Mouse (Mus musculus) heart, adult 9 months (tissue): ENCODE measurements around the gene Robo2.
"Not testable (repeated sequence)": the region's sequence is repeated elsewhere in the genome, so short reads cannot be mapped to it uniquely, and the experiment has no call there.

Experiments used
- DNase-seq, 2 experiments: peaks; one replicate each; pipeline ENCODE4 v3.0.0; 2022; ENCODE audit warnings: low spot score in 2 of 2

The Robo2 gene

GRCm38 (mm10) chr16:74200705-74201104 is 210.9 kb downstream of the Robo2 start:
- no peak for DNase-seq

GRCm38 (mm10) chr16:74200024-74200703 is 211.5 kb downstream of the Robo2 start:
- no peak for DNase-seq

- no peak for DNase-seq
Observed at GRCm38 (mm10) chr16:74192979-74193554, 218.6 kb downstream of the Robo2 start.

GRCm38 (mm10) chr16:74191621-74192020 is 220.0 kb downstream of the Robo2 start:
- DNase-seq: no peak

GRCm38 (mm10) chr16:74182509-74183113 is 229.0 kb downstream of the Robo2 start:
- DNase-seq: no peak

- DNase-seq: no peak
Observed at GRCm38 (mm10) chr16:74172673-74173072, 239.0 kb downstream of the Robo2 start.

GRCm38 (mm10) chr16:74169642-74170041 is 242.0 kb downstream of the Robo2 start:
- no peak for DNase-seq

- DNase-seq: no peak
Observed at GRCm38 (mm10) chr16:74169121-74169520, 242.5 kb downstream of the Robo2 start.

GRCm38 (mm10) chr16:74167832-74168231 is 243.8 kb downstream of the Robo2 start:
- DNase-seq: no peak

GRCm38 (mm10) chr16:74162041-74162440 is 249.6 kb downstream of the Robo2 start:
- no peak for DNase-seq

GRCm38 (mm10) chr16:74159189-74159588 is 252.4 kb downstream of the Robo2 start:
- DNase-seq: no peak

GRCm38 (mm10) chr16:74136181-74136580 is 275.4 kb downstream of the Robo2 start:
- DNase-seq: no peak

- no peak for DNase-seq
Observed at GRCm38 (mm10) chr16:74132833-74133232, 278.8 kb downstream of the Robo2 start.

GRCm38 (mm10) chr16:74131370-74131769 is 280.3 kb downstream of the Robo2 start:
- no peak for DNase-seq

GRCm38 (mm10) chr16:74128443-74128983 is 283.1 kb downstream of the Robo2 start:
- DNase-seq: no peak

GRCm38 (mm10) chr16:74113155-74113554 is 298.5 kb downstream of the Robo2 start:
- DNase-seq: no peak

- no peak for DNase-seq
Observed at GRCm38 (mm10) chr16:74111101-74111500, 300.5 kb downstream of the Robo2 start.

GRCm38 (mm10) chr16:74104449-74104848 is 307.2 kb downstream of the Robo2 start:
- DNase-seq: not testable (repeated sequence)

GRCm38 (mm10) chr16:74092997-74093801 is 318.4 kb downstream of the Robo2 start:
- no peak for DNase-seq

GRCm38 (mm10) chr16:74089951-74090350 is 321.7 kb downstream of the Robo2 start:
- DNase-seq: no peak

GRCm38 (mm10) chr16:74084188-74084587 is 327.4 kb downstream of the Robo2 start:
- no peak for DNase-seq

GRCm38 (mm10) chr16:74072671-74073070 is 339.0 kb downstream of the Robo2 start:
- DNase-seq: no peak
